Mouse (Mus musculus): Measurements from ENCODE around the gene Cnn1. TPM values are rescaled to one million over a fixed set of nuclear protein-coding genes. Genes with fewer than 3 reads are reported as not detected.

The Cnn1 gene
- total and polyA plus RNA-seq, 2 experiments from 2014 or later, result 41.3 to 305 TPM

GRCm38 (mm10) chr9:22131226-22131981 lies 32.4 kb downstream of the Cnn1 start:
- Histone ChIP-seq H3K27me3 (ENCODE audit: control insufficient read depth, insufficient read depth, low read length) (peaks cover 4% of the 10 kb centered on the region; the same call in 1 of the 2 replicates), H3K4me1 (ENCODE audit: control insufficient read depth, insufficient read depth) (peaks cover 7% of the 10 kb centered on the region; the same call in 1 of the 2 replicates), H3K9ac (replicated peaks; ENCODE audit: low read depth, low read length) (peak overlapping the region; percentile 12; the same call in 1 of the 2 replicates), H3K27ac (ENCODE audit: low read depth) (no peak overlapping the region), H3K4me3 (ENCODE audit: low read depth, low read length) (peak overlapping the region; percentile 22; the same call in 1 of the 2 replicates), H3K4me2 (ENCODE audit: low read depth, low read length) (peak overlapping the region; percentile 52), H3K36me3 (replicated peaks; ENCODE audit: control insufficient read depth, insufficient read depth, low read length) (no peaks in the 10 kb centered on the region), H3K9me3 (replicated peaks; ENCODE audit: control insufficient read depth, low read length) (no peaks in the 10 kb centered on the region)
- ATAC-seq (ENCODE audit: insufficient read depth, low read depth) (peak; percentile 50; the same call in 1 of the 2 replicates), DNase-seq (ENCODE audit: low spot score) (peak; percentile 31)
- 1% methylated on average over 34 of the region's 35 CpGs for WGBS
- TF ChIP-seq CTCF (IDR thresholded peaks at IDR 0.05; ENCODE audit: low read depth), result no peak

DNA sequence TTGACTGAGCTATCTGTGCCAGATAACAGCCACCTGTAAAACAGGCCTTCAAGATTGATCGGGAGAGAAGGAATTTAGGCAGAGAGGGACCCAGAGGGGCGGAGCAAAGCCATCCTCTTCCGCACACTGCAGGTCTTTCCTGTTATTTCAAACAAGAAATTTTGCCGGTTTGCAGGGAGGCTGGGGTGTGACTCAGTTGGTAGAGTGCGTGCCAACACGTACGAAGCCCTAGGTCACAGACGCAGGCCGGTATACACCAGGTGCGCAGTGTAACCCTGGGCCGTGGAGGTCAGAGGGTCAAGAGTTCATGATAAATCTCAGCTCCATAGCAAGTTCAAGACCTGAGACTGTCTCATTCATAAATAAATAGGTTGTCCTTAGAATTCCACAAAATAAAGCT lies 33.2 kb downstream of the Cnn1 start:
- Histone ChIP-seq H3K4me3 (ENCODE audit: low read depth, low read length) (no peak overlapping the region), H3K9ac (replicated peaks; ENCODE audit: low read depth, low read length) (no peak overlapping the region), H3K36me3 (replicated peaks; ENCODE audit: control insufficient read depth, insufficient read depth, low read length) (no peaks in the 10 kb centered on the region), H3K27me3 (ENCODE audit: control insufficient read depth, insufficient read depth, low read length) (peaks cover 4% of the 10 kb centered on the region; the same call in 1 of the 2 replicates), H3K4me1 (ENCODE audit: control insufficient read depth, insufficient read depth) (peaks cover 7% of the 10 kb centered on the region; the same call in 1 of the 2 replicates), H3K27ac (ENCODE audit: low read depth) (no peak overlapping the region), H3K9me3 (replicated peaks; ENCODE audit: control insufficient read depth, low read length) (no peaks in the 10 kb centered on the region), H3K4me2 (ENCODE audit: low read depth, low read length) (peak overlapping the region; percentile 52; the same call in 1 of the 2 replicates)
- DNase-seq (ENCODE audit: low spot score), result no peak
- WGBS, result 54% methylated on average over 11 of the region's 11 CpGs
- TF ChIP-seq EP300 (IDR thresholded peaks at IDR 0.05; ENCODE audit: low read depth) (no peak), CTCF (IDR thresholded peaks at IDR 0.05; ENCODE audit: low read depth) (no peak)
- ATAC-seq (ENCODE audit: insufficient read depth, low read depth), result no peak

- Histone ChIP-seq H3K9ac (replicated peaks; ENCODE audit: low read depth, low read length) (no peak overlapping the region), H3K27me3 (ENCODE audit: control insufficient read depth, insufficient read depth, low read length) (peaks cover 4% of the 10 kb centered on the region; the same call in 1 of the 2 replicates), H3K4me3 (ENCODE audit: low read depth, low read length) (no peak overlapping the region), H3K9me3 (replicated peaks; ENCODE audit: control insufficient read depth, low read length) (no peaks in the 10 kb centered on the region), H3K4me2 (ENCODE audit: low read depth, low read length) (no peak overlapping the region), H3K4me1 (ENCODE audit: control insufficient read depth, insufficient read depth) (peaks cover 7% of the 10 kb centered on the region; the same call in 1 of the 2 replicates), H3K27ac (ENCODE audit: low read depth) (no peak overlapping the region), H3K36me3 (replicated peaks; ENCODE audit: control insufficient read depth, insufficient read depth, low read length) (no peaks in the 10 kb centered on the region)
- TF ChIP-seq CTCF (IDR thresholded peaks at IDR 0.05; ENCODE audit: low read depth) (no peak), EP300 (IDR thresholded peaks at IDR 0.05; ENCODE audit: low read depth) (no peak)
- DNase-seq (ENCODE audit: low spot score) (no peak), ATAC-seq (ENCODE audit: insufficient read depth, low read depth) (no peak)
- WGBS, result 76% methylated on average over 7 of the region's 7 CpGs
These were observed 35.4 kb downstream of the Cnn1 start for GRCm38 (mm10) chr9:22134246-22134890.

- no peak overlapping the region for H3K4me3 ChIP-seq (ENCODE audit: low read depth, low read length)
- H3K9ac ChIP-seq (replicated peaks; ENCODE audit: low read depth, low read length), result no peak overlapping the region
- H3K4me1 ChIP-seq (ENCODE audit: control insufficient read depth, insufficient read depth), result peaks cover 7% of the 10 kb centered on the region; the same call in 1 of the 2 replicates
- H3K9me3 ChIP-seq (replicated peaks; ENCODE audit: control insufficient read depth, low read length), result no peaks in the 10 kb centered on the region
- DNase-seq (ENCODE audit: low spot score) (no peak), ATAC-seq (ENCODE audit: insufficient read depth, low read depth) (no peak)
- TF ChIP-seq EP300 (IDR thresholded peaks at IDR 0.05; ENCODE audit: low read depth), result no peak
- no peak for TF ChIP-seq CTCF (IDR thresholded peaks at IDR 0.05; ENCODE audit: low read depth)
- H3K27me3 ChIP-seq (ENCODE audit: control insufficient read depth, insufficient read depth, low read length), result peaks cover 4% of the 10 kb centered on the region; the same call in 1 of the 2 replicates
- H3K36me3 ChIP-seq (replicated peaks; ENCODE audit: control insufficient read depth, insufficient read depth, low read length), result no peaks in the 10 kb centered on the region
- WGBS, result 80% methylated on average over 9 of the region's 9 CpGs
- peak overlapping the region; percentile 39; the same call in 1 of the 2 replicates for H3K27ac ChIP-seq (ENCODE audit: low read depth)
- no peak overlapping the region for H3K4me2 ChIP-seq (ENCODE audit: low read depth, low read length)
These were observed 36.1 kb downstream of the Cnn1 start for GRCm38 (mm10) chr9:22134988-22135643.

- Histone ChIP-seq H3K27me3 (ENCODE audit: control insufficient read depth, insufficient read depth, low read length) (peaks cover 4% of the 10 kb centered on the region; the same call in 1 of the 2 replicates), H3K4me3 (ENCODE audit: low read depth, low read length) (no peak within 1 kb of the TSS), H3K36me3 (replicated peaks; ENCODE audit: control insufficient read depth, insufficient read depth, low read length) (no peaks in the 10 kb centered on the region), H3K9me3 (replicated peaks; ENCODE audit: control insufficient read depth, low read length) (no peaks in the 10 kb centered on the region), H3K9ac (replicated peaks; ENCODE audit: low read depth, low read length) (no peak within 1 kb of the TSS), H3K4me1 (ENCODE audit: control insufficient read depth, insufficient read depth) (peaks cover 7% of the 10 kb centered on the region; the same call in 1 of the 2 replicates), H3K4me2 (ENCODE audit: low read depth, low read length) (no peak within 1 kb of the TSS), H3K27ac (ENCODE audit: low read depth) (peak within 1 kb of the TSS; percentile 39; the same call in 1 of the 2 replicates)
- TF ChIP-seq EP300 (IDR thresholded peaks at IDR 0.05; ENCODE audit: low read depth) (no peak), CTCF (IDR thresholded peaks at IDR 0.05; ENCODE audit: low read depth) (no peak)
- 63% methylated on average over 7 of the region's 7 CpGs for WGBS
- DNase-seq (ENCODE audit: low spot score) (no peak), ATAC-seq (ENCODE audit: insufficient read depth, low read depth) (no peak)
These were observed 36.8 kb downstream of the Cnn1 start, which contains the start of gene Acp5 for GRCm38 (mm10) chr9:22135644-22136390. TSS of gene Acp5 (minus strand) at chr9:22135711.

Data from heart, postnatal 0 days (tissue).